Mouse (Mus musculus) T-cell, adult 2 months (primary cell): Measurements from ENCODE around the gene Lats1.
"Not testable (repeated sequence)": the region's sequence is repeated elsewhere in the genome, so short reads cannot be mapped to it uniquely, and the experiment has no call there.

Source experiments
- DNase-seq: peaks from one replicate; pipeline ENCODE4 v3.0.0; 2022; ENCODE audit warnings: low spot score

Lats1 gene

DNA sequence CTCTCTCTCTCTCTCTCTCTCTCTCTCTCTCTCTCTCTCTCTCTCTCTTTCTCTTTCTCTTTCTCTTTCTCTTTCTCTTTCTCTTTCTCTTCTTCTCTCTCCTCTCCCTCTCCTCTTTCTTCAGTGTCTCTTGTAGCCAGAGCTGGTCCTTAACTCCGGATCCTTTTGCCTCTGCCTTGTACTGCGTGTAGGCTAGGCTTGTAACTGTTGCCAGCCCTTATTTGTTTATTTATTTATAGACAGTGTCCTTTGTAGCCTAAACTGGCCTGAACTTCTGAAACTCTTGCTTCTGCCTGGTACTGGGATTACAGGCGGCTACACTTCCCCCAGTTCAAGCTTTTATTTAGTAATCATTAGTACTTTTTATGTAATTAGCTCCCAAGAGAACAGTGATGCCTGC is 46.0 kb downstream of the Lats1 start:
- no peak for DNase-seq

DNA sequence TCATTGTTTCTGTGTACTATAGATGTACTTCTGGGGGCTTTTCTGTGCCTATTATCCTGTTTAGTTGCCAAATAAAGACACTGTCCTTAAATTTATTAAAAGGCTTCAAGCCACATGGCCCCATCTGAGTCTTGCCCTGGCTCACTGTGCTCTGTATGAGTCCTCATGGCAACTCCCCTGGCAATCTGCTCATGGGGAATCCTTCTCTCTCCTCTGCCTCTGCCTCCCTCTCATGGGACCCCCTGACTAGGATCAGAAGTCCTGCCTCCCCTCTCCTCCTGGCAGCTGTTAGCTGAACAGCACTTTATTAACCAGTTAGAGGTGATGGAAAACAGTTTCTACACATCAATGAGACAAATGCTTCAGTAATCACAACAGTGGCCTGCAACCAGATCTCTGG is 50.6 kb downstream of the Lats1 start:
- DNase-seq, result no peak

DNA sequence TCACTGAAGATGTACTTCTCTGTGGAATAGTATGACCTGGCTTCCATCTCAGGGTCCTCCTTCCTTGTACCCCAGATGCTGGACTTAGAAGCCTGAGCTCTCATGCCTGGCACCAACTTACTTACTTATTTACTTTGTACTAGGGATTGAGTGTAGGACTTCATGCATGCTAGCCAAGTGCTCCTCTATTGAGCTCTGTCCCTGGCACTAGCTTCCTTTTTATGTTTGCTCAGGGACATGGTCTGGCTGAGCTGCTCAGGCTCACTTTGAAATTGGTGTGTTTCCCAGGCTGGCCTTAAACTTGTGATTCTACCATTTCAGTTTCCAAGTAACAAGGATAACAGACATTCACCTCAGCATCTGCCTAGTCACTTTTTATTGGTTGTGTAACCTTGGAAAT is 56.1 kb downstream of the Lats1 start:
- DNase-seq, result no peak

DNA sequence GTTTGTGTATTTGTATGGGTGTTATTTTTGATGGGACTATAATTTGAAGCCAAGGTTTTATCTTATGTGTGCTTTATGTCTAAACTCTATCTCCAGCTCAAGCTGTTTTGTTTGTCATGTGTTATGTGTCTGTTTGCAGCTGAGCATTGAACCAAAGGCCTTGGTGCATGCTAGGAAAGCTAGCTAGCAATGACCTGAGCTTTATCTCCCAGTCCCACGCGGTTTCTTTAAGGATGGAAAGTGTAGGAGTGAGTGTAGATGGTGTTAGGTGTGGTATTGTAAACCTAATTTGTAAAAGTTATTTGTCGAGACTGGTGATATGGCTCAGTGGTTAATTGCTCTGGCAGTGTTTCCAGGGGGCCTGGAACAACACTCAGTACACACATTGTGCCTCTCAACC is 56.9 kb downstream of the Lats1 start:
- no peak for DNase-seq

DNA sequence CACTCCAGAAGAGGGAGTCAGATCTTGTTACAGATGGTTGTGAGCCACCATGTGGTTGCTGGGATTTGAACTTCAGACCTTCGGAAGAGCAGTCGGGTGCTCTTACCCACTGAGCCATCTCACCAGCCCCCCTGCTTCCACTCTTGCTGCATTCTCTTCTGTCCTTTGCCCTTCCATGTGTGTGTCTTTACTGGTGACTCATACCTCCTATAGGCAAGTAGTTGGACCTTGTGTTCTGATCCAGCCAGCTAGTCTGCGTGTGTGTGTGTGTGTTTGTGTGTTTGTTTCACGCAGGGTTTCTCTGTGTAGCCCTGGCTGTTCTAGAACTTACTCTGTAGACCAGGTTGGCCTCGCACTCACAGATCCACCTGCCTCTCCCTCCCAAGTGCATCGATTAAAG is 64.5 kb downstream of the Lats1 start:
- not testable (repeated sequence) for DNase-seq

DNA sequence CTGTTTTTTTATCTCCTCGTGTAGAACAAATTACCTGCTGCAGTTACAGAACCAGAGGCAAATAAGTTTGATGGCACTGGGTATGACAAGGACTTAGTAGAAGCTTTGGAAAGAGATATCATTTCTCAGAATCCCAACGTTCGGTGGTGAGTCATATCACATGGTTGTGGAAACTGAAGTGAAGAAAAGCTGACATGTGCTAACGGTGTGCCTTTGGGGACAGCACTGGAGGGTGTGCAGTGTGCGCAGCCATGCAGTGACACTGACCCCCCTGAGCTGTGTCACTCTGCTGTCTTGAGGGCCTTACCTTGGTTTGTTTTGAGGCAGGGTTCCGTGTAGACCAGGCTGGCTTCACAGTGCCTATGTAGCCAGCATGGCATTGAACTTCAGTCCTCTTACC is 67.7 kb downstream of the Lats1 start:
- no peak for DNase-seq

DNA sequence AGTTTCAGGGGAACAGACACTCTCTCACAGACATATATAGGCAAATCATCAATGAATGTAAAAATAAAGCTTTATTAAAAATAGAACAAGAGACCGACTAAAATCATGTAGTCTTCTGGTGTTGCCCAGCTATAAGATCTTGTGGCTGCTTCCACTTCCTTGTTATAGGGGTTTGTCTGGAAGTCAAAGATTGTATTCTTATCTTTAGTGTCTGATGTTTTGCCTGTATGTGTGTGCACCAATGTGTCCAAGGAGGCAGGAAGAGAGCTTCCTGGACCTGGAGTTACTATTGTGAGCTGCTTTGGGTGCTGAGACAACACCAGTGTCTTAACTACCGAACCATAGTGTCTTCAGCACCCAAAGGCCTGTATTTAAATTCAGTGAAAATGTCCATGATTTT is 76.5 kb downstream of the Lats1 start:
- no peak for DNase-seq
